Mouse (Mus musculus): ENCODE data around the gene Tppp2. TPM values are rescaled to one million over a fixed set of nuclear protein-coding genes. Genes with fewer than 3 reads are reported as not detected.

The Tppp2 gene
- polyA plus RNA-seq, 1 experiment from 2014 or later = not detected

- ATAC-seq (ENCODE audit: insufficient number of reproducible peaks, low FRiP score, low TSS enrichment, low read depth) = no peak
- Histone ChIP-seq H3K27me3 (no peaks in the 10 kb centered on the region), H3K4me1 (0 out of 2 replicates have a peak, but pooled peaks cover 2% of the 10 kb centered on the region), H3K4me3 (no peak overlapping the region), H3K27ac (no peak overlapping the region), H3K36me3 (peaks cover 39% of the 10 kb centered on the region), H3K4me2 (no peak overlapping the region), H3K9me3 (no peaks in the 10 kb centered on the region), H3K9ac (no peak overlapping the region)
- 54% methylated on average over 3 of the region's 3 CpGs for WGBS
These were observed 24.4 kb upstream of the Tppp2 start for GRCm38 (mm10) chr14:51893809-51894208.

GRCm38 (mm10) chr14:51895071-51895470 is 23.2 kb upstream of the Tppp2 start:
- ATAC-seq (ENCODE audit: insufficient number of reproducible peaks, low FRiP score, low TSS enrichment, low read depth) = no peak
- no peaks in the 10 kb centered on the region for H3K9me3 ChIP-seq
- H3K36me3 ChIP-seq = peaks cover 27% of the 10 kb centered on the region
- no peak overlapping the region for H3K4me2 ChIP-seq
- WGBS = 82% methylated on average over 14 of the region's 14 CpGs
- H3K27me3 ChIP-seq = no peaks in the 10 kb centered on the region
- H3K27ac ChIP-seq = no peak overlapping the region
- H3K9ac ChIP-seq = no peak overlapping the region
- H3K4me1 ChIP-seq = 0 out of 2 replicates have a peak, but pooled peaks cover 2% of the 10 kb centered on the region
- H3K4me3 ChIP-seq = no peak overlapping the region

- WGBS = 81% methylated on average over 6 of the region's 6 CpGs
- Histone ChIP-seq H3K4me1 (0 out of 2 replicates have a peak, but pooled peaks cover 2% of the 10 kb centered on the region), H3K9me3 (no peaks in the 10 kb centered on the region), H3K27me3 (no peaks in the 10 kb centered on the region), H3K9ac (no peak overlapping the region), H3K4me3 (no peak overlapping the region), H3K4me2 (no peak overlapping the region), H3K27ac (no peak overlapping the region), H3K36me3 (peaks cover 17% of the 10 kb centered on the region)
- no peak for ATAC-seq (ENCODE audit: insufficient number of reproducible peaks, low FRiP score, low TSS enrichment, low read depth)
These were observed 22.2 kb upstream of the Tppp2 start for GRCm38 (mm10) chr14:51896019-51896418.

- Histone ChIP-seq H3K36me3 (peaks cover 11% of the 10 kb centered on the region), H3K4me2 (no peak overlapping the region), H3K9ac (no peak overlapping the region), H3K9me3 (no peaks in the 10 kb centered on the region), H3K4me1 (0 out of 2 replicates have a peak, but pooled peaks cover 2% of the 10 kb centered on the region), H3K27ac (no peak overlapping the region), H3K27me3 (no peaks in the 10 kb centered on the region), H3K4me3 (no peak overlapping the region)
- whole genome bisulfite sequencing = 60% methylated on average over 8 of the region's 8 CpGs
- no peak for ATAC-seq (ENCODE audit: insufficient number of reproducible peaks, low FRiP score, low TSS enrichment, low read depth)
These were observed 21.6 kb upstream of the Tppp2 start for GRCm38 (mm10) chr14:51896539-51897170.

- no peak for ATAC-seq (ENCODE audit: insufficient number of reproducible peaks, low FRiP score, low TSS enrichment, low read depth)
- Histone ChIP-seq H3K36me3 (0 out of 2 replicates have a peak, but pooled peaks cover 4% of the 10 kb centered on the region), H3K9me3 (no peaks in the 10 kb centered on the region), H3K9ac (no peak overlapping the region), H3K4me1 (0 out of 2 replicates have a peak, but pooled peaks cover 2% of the 10 kb centered on the region), H3K27me3 (no peaks in the 10 kb centered on the region), H3K4me3 (no peak overlapping the region), H3K27ac (no peak overlapping the region), H3K4me2 (no peak overlapping the region)
- WGBS = 94% methylated on average over 1 of the region's 1 CpGs
These were observed 18.9 kb upstream of the Tppp2 start for GRCm38 (mm10) chr14:51899351-51899750.

- H3K36me3 ChIP-seq = peaks cover 25% of the 10 kb centered on the region
- ATAC-seq (ENCODE audit: insufficient number of reproducible peaks, low FRiP score, low TSS enrichment, low read depth) = no peak
- no peak overlapping the region for H3K9ac ChIP-seq
- no peak overlapping the region for H3K4me2 ChIP-seq
- H3K4me1 ChIP-seq = no peaks in the 10 kb centered on the region
- 56% methylated on average over 9 of the region's 9 CpGs for WGBS
- H3K27me3 ChIP-seq = no peaks in the 10 kb centered on the region
- no peak overlapping the region for H3K4me3 ChIP-seq
- H3K27ac ChIP-seq = no peak overlapping the region
- no peaks in the 10 kb centered on the region for H3K9me3 ChIP-seq
These were observed 15.2 kb upstream of the Tppp2 start for GRCm38 (mm10) chr14:51902806-51903710.

GRCm38 (mm10) chr14:51903782-51904181 is 14.4 kb upstream of the Tppp2 start:
- peaks cover 29% of the 10 kb centered on the region for H3K36me3 ChIP-seq
- H3K27ac ChIP-seq = no peak overlapping the region
- WGBS = 76% methylated on average over 9 of the region's 9 CpGs

GRCm38 (mm10) chr14:51904706-51905105 is 13.5 kb upstream of the Tppp2 start:
- H3K9ac ChIP-seq = no peak overlapping the region
- H3K4me3 ChIP-seq = no peak overlapping the region
- no peak overlapping the region for H3K4me2 ChIP-seq
- peaks cover 29% of the 10 kb centered on the region for H3K36me3 ChIP-seq
- no peaks in the 10 kb centered on the region for H3K4me1 ChIP-seq
- ATAC-seq (ENCODE audit: insufficient number of reproducible peaks, low FRiP score, low TSS enrichment, low read depth) = no peak
- no peaks in the 10 kb centered on the region for H3K9me3 ChIP-seq
- 66% methylated on average over 7 of the region's 7 CpGs for WGBS
- H3K27me3 ChIP-seq = no peaks in the 10 kb centered on the region
- no peak overlapping the region for H3K27ac ChIP-seq

More at GRCm38 (mm10) chr14:51903782-51904181, 14.4 kb upstream of the Tppp2 start:
- no peak overlapping the region for H3K4me2 ChIP-seq
- H3K4me1 ChIP-seq = no peaks in the 10 kb centered on the region
- ATAC-seq (ENCODE audit: insufficient number of reproducible peaks, low FRiP score, low TSS enrichment, low read depth) = no peak
- H3K27me3 ChIP-seq = no peaks in the 10 kb centered on the region
- H3K9me3 ChIP-seq = no peaks in the 10 kb centered on the region
- no peak overlapping the region for H3K4me3 ChIP-seq
- no peak overlapping the region for H3K9ac ChIP-seq

- Histone ChIP-seq H3K4me3 (no peak overlapping the region), H3K4me1 (no peaks in the 10 kb centered on the region), H3K4me2 (no peak overlapping the region), H3K27ac (no peak overlapping the region), H3K9ac (no peak overlapping the region), H3K9me3 (no peaks in the 10 kb centered on the region), H3K36me3 (peaks cover 29% of the 10 kb centered on the region), H3K27me3 (no peaks in the 10 kb centered on the region)
- 93% methylated on average over 11 of the region's 11 CpGs for WGBS
- ATAC-seq (ENCODE audit: insufficient number of reproducible peaks, low FRiP score, low TSS enrichment, low read depth) = no peak
These were observed 12.1 kb upstream of the Tppp2 start for GRCm38 (mm10) chr14:51906102-51906501.

GRCm38 (mm10) chr14:51911301-51911700 is 6.9 kb upstream of the Tppp2 start:
- Histone ChIP-seq H3K36me3 (peaks cover 13% of the 10 kb centered on the region), H3K27me3 (no peaks in the 10 kb centered on the region), H3K27ac (no peak overlapping the region), H3K9ac (no peak overlapping the region), H3K4me2 (no peak overlapping the region), H3K9me3 (no peaks in the 10 kb centered on the region), H3K4me3 (no peak overlapping the region), H3K4me1 (peaks cover 41% of the 10 kb centered on the region)
- WGBS = 82% methylated on average over 10 of the region's 10 CpGs
- ATAC-seq (ENCODE audit: insufficient number of reproducible peaks, low FRiP score, low TSS enrichment, low read depth) = no peak

GRCm38 (mm10) chr14:51912391-51913061 is 5.7 kb upstream of the Tppp2 start:
- Histone ChIP-seq H3K4me1 (peaks cover 41% of the 10 kb centered on the region), H3K27me3 (no peaks in the 10 kb centered on the region), H3K4me3 (peak overlapping the region; percentile 61), H3K36me3 (peaks cover 5% of the 10 kb centered on the region; the same call in 1 of the 2 replicates), H3K9me3 (no peaks in the 10 kb centered on the region), H3K9ac (peak overlapping the region; percentile 41), H3K27ac (peak overlapping the region; percentile 90), H3K4me2 (peak overlapping the region; percentile 98)
- ATAC-seq (ENCODE audit: insufficient number of reproducible peaks, low FRiP score, low TSS enrichment, low read depth) = no peak
- WGBS = 11% methylated on average over 14 of the region's 14 CpGs

All from limb, embryonic 15.5 days (tissue).